Mouse (Mus musculus): ENCODE data around the gene Gcnt7.

The Gcnt7 gene

GRCm38 (mm10) chr2:172462813-172463212, 4.4 kb upstream of the Gcnt7 start:
- in situ Hi-C loops (cut with MboI, MseI), result no loop called here

GRCm38 (mm10) chr2:172460647-172461046, 2.3 kb upstream of the Gcnt7 start:
- in situ Hi-C loops (cut with MboI, MseI), result no loop called here

- in situ Hi-C loops (cut with MboI, MseI), result no loop called here
Observed at GRCm38 (mm10) chr2:172452458-172452857, 5.9 kb downstream of the Gcnt7 start.

GRCm38 (mm10) chr2:172452031-172452430, 6.4 kb downstream of the Gcnt7 start:
- in situ Hi-C loops (cut with MboI, MseI), result no loop called here

- in situ Hi-C loops (cut with MboI, MseI), result no loop called here
Observed at GRCm38 (mm10) chr2:172450640-172451039, 7.8 kb downstream of the Gcnt7 start.

- in situ Hi-C loops (cut with MboI, MseI), result no loop called here
Observed at GRCm38 (mm10) chr2:172448329-172448728, 10.1 kb downstream of the Gcnt7 start.

- in situ Hi-C loops (cut with MboI, MseI), result no loop called here
Observed at GRCm38 (mm10) chr2:172447317-172447716, 11.1 kb downstream of the Gcnt7 start.

- in situ Hi-C loops (cut with MboI, MseI), result no loop called here
Observed at GRCm38 (mm10) chr2:172445617-172446016, 12.8 kb downstream of the Gcnt7 start.

- in situ Hi-C loops (cut with MboI, MseI), result no loop called here
Observed at GRCm38 (mm10) chr2:172441176-172441575, 17.2 kb downstream of the Gcnt7 start.

- in situ Hi-C loops (cut with MboI, MseI), result no loop called here
Observed at GRCm38 (mm10) chr2:172440640-172441005, 17.8 kb downstream of the Gcnt7 start.

- in situ Hi-C loops (cut with MboI, MseI), result loop anchor here (5.0 kb wide), 1 partner anchor 58 kb away; no protein-coding TSS in a partner anchor
Observed at GRCm38 (mm10) chr2:172439843-172440639, 18.4 kb downstream of the Gcnt7 start, which contains the start of gene Rtf2. Rtf2 (plus strand) TSS chr2:172440556.

- in situ Hi-C loops (cut with MboI, MseI), result loop anchor here (5.0 kb wide), 1 partner anchor 55 kb away; no protein-coding TSS in a partner anchor
Observed at GRCm38 (mm10) chr2:172437371-172437952, 20.9 kb downstream of the Gcnt7 start.

GRCm38 (mm10) chr2:172433746-172434145, 24.6 kb downstream of the Gcnt7 start:
- in situ Hi-C loops (cut with MboI, MseI), result no loop called here

GRCm38 (mm10) chr2:172430609-172431008, 27.8 kb downstream of the Gcnt7 start:
- in situ Hi-C loops (cut with MboI, MseI), result no loop called here

GRCm38 (mm10) chr2:172418208-172418607, 40.2 kb downstream of the Gcnt7 start:
- in situ Hi-C loops (cut with MboI, MseI), result no loop called here

GRCm38 (mm10) chr2:172416876-172417275, 41.5 kb downstream of the Gcnt7 start:
- in situ Hi-C loops (cut with MboI, MseI), result no loop called here

GRCm38 (mm10) chr2:172416218-172416617, 42.2 kb downstream of the Gcnt7 start:
- in situ Hi-C loops (cut with MboI, MseI), result no loop called here

GRCm38 (mm10) chr2:172413894-172414293, 44.5 kb downstream of the Gcnt7 start:
- in situ Hi-C loops (cut with MboI, MseI), result no loop called here

- in situ Hi-C loops (cut with MboI, MseI), result no loop called here
Observed at GRCm38 (mm10) chr2:172413273-172413672, 45.1 kb downstream of the Gcnt7 start.

GRCm38 (mm10) chr2:172412454-172412853, 45.9 kb downstream of the Gcnt7 start:
- in situ Hi-C loops (cut with MboI, MseI), result no loop called here

GRCm38 (mm10) chr2:172411091-172411490, 47.3 kb downstream of the Gcnt7 start:
- in situ Hi-C loops (cut with MboI, MseI), result no loop called here

- in situ Hi-C loops (cut with MboI, MseI), result no loop called here
Observed at GRCm38 (mm10) chr2:172410686-172411085, 47.7 kb downstream of the Gcnt7 start.

- in situ Hi-C loops (cut with MboI, MseI), result no loop called here
Observed at GRCm38 (mm10) chr2:172407499-172407898, 50.9 kb downstream of the Gcnt7 start.
